Mouse (Mus musculus): ENCODE measurements around the gene Pdyn.

Pdyn gene

DNA sequence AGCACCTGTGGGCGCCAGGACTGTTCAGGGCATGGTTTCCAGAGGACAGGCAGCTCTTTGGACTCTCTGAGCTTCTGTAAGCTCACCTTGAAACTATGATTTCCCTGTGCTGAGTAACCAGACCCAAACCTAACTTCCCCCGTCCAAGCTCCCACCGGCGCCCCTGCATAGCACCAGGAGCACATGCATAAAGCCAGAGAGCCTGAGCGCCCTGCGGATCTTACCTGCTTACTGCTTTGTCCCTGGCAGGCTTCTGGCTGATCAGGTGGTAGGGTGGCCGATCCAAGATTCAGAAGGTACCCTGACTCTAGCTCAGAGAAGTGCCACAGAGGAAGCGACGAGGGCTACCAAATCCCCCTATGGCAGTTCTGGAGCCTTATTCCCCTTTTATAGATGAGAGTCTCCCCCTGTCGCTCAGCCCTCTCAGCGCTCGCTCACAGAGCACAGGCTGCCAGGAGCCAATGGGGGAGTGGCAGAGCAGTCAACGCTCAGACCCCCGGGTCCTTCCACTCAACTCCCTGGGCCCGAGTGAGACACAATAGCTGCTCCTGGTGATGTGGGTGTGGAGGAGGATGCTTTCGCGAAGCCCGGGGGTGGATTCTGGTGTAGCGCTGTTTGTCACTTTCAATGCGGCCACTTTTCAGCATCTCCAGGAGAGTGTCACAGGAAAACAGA, at the start of gene Pdyn:
Gene Pdyn (minus strand): TSS at position 361 of the 675 bp plus-strand sequence.
- DNase-seq (ENCODE audit: low spot score in 2 of 2): no peak

GRCm38 (mm10) chr2:129742016-129742415, 42.4 kb upstream of the Pdyn start:
- DNase-seq (ENCODE audit: low spot score in 2 of 2): no peak

DNA sequence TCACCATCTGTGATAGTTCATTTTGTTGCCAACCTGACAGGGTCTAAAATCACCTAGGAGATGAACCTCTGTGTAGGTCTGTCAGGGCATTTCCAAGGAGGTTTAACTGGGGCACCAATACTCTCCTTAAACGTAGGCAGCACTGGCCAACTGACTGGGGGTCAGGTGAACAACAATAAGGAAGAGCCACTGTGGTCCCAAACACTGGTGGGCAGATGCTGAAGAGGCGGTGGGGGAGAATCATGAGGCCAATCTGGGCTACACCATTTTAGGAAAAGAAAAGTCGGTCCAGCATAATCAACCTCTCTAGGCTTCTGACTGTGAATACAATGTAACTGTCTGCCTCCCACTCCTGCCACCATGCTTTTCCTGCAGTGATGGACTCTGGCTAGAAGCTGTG, 40.9 kb upstream of the Pdyn start:
- DNase-seq (ENCODE audit: low spot score in 2 of 2): no peak

DNA sequence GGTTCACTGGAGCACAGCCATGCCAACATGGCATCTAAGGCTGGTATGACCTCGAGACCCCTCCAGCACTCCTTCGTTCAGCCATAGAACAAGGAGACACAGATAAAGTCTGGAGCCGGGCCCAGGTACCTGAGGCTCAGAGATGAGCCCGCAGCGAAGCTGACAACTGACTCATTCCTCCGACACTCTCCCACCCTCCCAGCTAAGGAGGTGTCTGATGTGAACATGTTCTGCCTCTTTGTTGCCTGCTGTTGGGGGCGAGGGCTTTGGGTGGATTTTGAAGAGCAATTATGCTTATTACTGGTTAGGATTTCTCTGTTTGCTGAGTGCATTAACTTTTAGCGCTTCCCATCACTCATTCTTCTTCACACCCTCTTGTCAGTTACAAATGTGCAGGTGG, 34.4 kb upstream of the Pdyn start:
- no peak for DNase-seq (ENCODE audit: low spot score in 2 of 2)

GRCm38 (mm10) chr2:129729681-129730080, 30.0 kb upstream of the Pdyn start:
- no peak for DNase-seq (ENCODE audit: low spot score in 2 of 2)

GRCm38 (mm10) chr2:129715671-129716070, 16.0 kb upstream of the Pdyn start:
- DNase-seq (ENCODE audit: low spot score in 2 of 2): peak; percentile 5 to 42

GRCm38 (mm10) chr2:129713026-129713544, 13.4 kb upstream of the Pdyn start:
- no peak for DNase-seq (ENCODE audit: low spot score in 2 of 2)

DNA sequence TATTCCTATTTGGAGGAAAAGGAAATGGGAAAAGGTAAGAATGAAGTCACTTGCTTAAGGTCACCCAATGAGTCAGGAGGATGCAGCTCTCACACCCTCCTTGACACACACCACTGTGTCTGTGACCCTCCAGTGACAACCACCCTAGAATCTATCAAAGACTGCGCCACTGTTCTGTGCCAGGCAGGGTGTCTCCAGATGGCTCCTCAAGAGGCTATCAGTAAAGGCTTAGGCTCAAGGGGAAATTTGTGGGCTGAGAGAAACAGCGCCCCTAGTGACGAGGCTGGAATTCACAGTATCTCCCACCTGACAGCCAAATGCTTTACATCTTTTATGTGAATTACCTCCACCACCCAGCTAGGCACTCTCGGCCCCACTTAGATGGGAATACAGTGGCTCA, 3.6 kb downstream of the Pdyn start:
- DNase-seq (ENCODE audit: low spot score in 2 of 2): peak in 1 of 2 experiments; percentile 18

- no peak for DNase-seq (ENCODE audit: low spot score in 2 of 2)
Measured at GRCm38 (mm10) chr2:129694303-129694702, 5.3 kb downstream of the Pdyn start.

- no peak for DNase-seq (ENCODE audit: low spot score in 2 of 2)
Measured at GRCm38 (mm10) chr2:129692694-129693093, 7.0 kb downstream of the Pdyn start.

DNA sequence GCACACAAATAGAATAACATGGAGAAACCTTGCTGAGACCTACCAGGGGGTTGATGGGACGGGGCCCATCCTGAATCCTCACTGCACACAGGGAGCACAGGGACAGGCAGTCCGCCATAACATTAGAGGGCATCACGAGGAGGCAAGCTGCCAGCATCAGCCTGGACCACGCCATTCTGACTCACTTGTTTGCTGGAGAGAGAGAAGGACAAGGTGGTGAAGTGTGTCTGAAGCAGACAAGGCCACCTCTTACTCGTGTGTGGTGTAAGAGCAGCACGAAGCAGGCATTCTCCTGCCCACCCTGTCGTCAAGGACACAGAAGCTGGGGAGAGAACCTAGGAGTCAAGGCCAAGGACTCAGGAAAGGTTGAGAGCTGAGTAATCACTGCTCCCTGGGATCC, 9.9 kb downstream of the Pdyn start:
- no peak for DNase-seq (ENCODE audit: low spot score in 2 of 2)

GRCm38 (mm10) chr2:129688036-129688625, 11.5 kb downstream of the Pdyn start:
- no peak for DNase-seq (ENCODE audit: low spot score in 2 of 2)

DNA sequence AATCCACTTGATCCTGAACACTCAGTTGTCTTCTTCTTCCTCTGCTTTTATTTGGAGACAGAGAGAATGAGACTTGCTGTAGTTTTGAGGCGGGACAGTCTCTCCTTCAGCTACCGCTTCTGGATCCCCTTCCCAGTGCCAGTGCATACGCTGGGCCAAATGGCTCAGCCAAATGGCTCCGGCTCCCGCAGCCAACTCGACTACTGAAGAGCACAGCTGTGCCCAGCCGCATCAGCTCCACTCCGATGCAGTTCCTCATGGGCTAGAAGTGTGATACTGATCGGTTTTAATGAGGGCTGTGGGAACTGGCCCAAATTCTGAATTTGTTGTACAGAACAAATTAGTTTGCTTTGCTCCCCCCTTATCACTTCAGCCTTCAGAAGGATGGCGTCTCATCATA, 12.7 kb downstream of the Pdyn start:
- no peak for DNase-seq (ENCODE audit: low spot score in 2 of 2)

DNA sequence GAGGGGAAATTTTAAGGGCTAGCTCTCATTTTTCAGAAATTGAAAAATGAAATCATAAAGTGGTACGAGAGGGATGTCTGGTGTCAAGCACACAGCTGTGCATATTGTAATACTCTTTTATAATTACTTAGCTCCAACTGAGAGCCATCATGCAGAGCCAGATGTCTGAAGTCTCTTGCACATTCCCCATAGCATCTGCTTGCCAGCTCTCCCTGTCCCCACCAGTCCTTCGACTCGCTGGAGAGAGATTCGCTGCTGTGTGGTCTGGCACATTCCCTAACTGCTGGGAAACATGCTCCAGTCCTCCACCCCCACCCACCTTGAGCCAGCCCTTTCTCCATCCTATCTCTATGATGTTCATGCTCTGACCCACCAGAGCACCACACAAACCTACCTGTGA, 15.6 kb downstream of the Pdyn start:
- DNase-seq (ENCODE audit: low spot score in 2 of 2): no peak

- no peak for DNase-seq (ENCODE audit: low spot score in 2 of 2)
Measured at GRCm38 (mm10) chr2:129680236-129680635, 19.4 kb downstream of the Pdyn start.

- no peak for DNase-seq (ENCODE audit: low spot score in 2 of 2)
Measured at GRCm38 (mm10) chr2:129679066-129679465, 20.6 kb downstream of the Pdyn start.

DNA sequence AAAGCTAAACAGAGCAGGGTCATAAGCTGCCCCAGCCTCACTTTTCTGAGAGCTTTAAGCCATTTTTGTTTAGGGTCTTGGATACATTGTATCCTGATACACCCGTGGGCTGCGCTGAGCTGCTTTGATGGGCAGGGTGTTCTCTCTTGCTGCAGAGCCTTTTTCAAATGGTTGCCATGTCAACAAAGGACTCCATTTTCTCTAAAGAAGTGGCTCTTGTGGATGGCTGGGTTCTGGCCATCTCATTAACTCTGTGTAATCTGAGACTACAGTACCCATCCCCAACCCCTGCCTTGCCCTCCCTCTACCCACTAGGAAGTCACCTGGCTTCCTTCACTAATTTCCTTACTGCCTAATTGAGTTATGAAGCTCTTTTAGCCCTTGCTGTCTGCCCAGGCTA, 22.0 kb downstream of the Pdyn start:
- no peak for DNase-seq (ENCODE audit: low spot score in 2 of 2)

DNA sequence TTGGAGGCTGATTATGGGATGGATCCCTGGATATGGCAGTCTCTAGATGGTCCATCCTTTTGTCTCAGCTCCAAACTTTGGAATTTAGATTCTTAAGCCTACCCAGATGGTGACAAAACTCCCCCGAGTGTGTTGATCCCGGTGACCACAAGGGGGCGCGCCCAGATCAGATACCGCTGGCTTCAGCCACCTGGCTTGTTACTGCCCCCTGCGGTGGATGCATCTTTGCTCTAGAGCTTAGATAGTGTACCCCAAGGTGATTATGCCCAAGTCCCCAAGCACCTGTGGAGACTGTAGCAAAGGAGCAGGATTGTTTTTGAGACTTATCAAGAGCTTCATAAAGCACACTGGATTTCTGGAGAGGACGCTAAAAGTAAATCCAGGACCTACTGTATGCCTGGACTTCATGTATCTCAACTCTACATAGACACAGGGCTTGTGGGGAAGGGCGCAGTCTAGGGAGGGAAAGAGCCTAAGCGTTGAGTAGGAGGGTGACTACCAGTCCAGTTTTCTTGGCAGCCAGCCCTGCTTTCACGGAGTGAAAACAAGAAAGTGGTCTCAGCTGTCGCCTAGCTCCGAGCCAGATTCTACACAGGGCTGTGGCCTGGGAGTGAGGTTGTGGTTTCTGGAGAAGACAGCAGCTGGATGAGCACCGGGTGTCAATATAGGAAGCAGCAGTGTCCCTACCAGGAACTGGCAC, 24.6 kb downstream of the Pdyn start:
- DNase-seq (ENCODE audit: low spot score in 2 of 2): peak; percentile 44 to 73

DNA sequence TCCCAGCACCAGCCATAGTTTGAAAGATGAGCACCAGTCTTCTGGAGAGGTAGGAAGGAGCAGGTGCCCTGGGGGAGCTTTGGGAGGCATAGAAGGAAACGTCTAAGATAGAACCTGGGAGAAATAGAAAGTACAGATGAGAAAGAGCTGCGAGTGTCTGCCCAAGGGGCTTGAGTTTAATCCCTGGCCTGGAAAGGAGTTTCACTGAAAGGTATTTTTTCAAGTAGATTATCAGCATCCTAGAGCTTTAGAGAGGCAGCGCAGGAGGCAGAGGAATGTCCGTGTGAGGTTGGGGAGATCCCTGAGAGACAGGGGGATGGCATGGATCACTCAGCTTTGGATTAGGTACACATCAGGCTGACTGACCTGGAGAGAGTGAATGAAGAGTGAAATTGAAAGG, 27.7 kb downstream of the Pdyn start:
- DNase-seq (ENCODE audit: low spot score in 2 of 2): no peak

DNA sequence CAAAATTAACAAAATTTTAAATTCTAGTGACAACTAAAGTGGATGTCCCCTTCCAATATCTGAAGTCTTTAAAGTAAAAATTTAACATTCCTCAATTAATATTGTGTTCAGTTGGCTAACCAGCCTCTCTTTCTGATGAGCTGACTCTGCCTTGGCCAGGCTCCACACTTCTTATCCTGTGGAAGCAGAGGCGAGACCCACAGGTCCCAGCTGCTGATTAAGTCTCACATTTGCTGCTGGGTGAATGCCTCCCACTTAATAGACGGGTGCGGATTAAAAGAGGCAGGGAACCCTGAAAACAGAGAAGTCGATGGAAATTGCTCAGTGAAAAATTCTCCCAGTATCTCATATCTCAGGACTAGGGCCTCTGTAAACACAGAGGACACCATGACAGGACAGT, 37.2 kb downstream of the Pdyn start:
- DNase-seq (ENCODE audit: low spot score in 2 of 2): no peak

GRCm38 (mm10) chr2:129660020-129660419, 39.6 kb downstream of the Pdyn start:
- no peak for DNase-seq (ENCODE audit: low spot score in 2 of 2)

- DNase-seq (ENCODE audit: low spot score in 2 of 2): no peak
Measured at GRCm38 (mm10) chr2:129658796-129659195, 40.8 kb downstream of the Pdyn start.

GRCm38 (mm10) chr2:129655033-129655432, 44.6 kb downstream of the Pdyn start:
- no peak for DNase-seq (ENCODE audit: low spot score in 2 of 2)

All from urinary bladder, adult 18-20 months (tissue).